Mouse (Mus musculus): ENCODE data around the gene Dnah3. TPM values are rescaled to one million over a fixed set of nuclear protein-coding genes. Genes with fewer than 3 reads are reported as not detected.

Dnah3 gene
- total RNA-seq, 1 experiment from 2014 or later: not detected

GRCm38 (mm10) chr7:119887887-119888286 is 207.2 kb downstream of the Dnah3 start:
- ATAC-seq (replicated peaks; ENCODE audit: low read depth, poor library complexity, severe bottlenecking): no peak

- no peak for ATAC-seq (replicated peaks; ENCODE audit: low read depth, poor library complexity, severe bottlenecking)
These were observed 213.9 kb downstream of the Dnah3 start for GRCm38 (mm10) chr7:119881229-119881628.

GRCm38 (mm10) chr7:119880345-119880744 is 214.7 kb downstream of the Dnah3 start:
- no peak for ATAC-seq (replicated peaks; ENCODE audit: low read depth, poor library complexity, severe bottlenecking)

- ATAC-seq (replicated peaks; ENCODE audit: low read depth, poor library complexity, severe bottlenecking): peak; percentile 58; the same call in 1 of the 2 replicates
These were observed 215.9 kb downstream of the Dnah3 start for GRCm38 (mm10) chr7:119879171-119879570.

- no peak for ATAC-seq (replicated peaks; ENCODE audit: low read depth, poor library complexity, severe bottlenecking)
These were observed 219.2 kb downstream of the Dnah3 start for GRCm38 (mm10) chr7:119875776-119876440.

GRCm38 (mm10) chr7:119873050-119873449 is 222.0 kb downstream of the Dnah3 start:
- ATAC-seq (replicated peaks; ENCODE audit: low read depth, poor library complexity, severe bottlenecking): no peak

Other genes with a start within 250 kb of the Dnah3 start
- 2.6 and 4.7 TPM in 2 replicates for gene Lyrm1, start 199.4 kb downstream of the Dnah3 start, total RNA-seq (2017)
- 3.0 and 4.0 TPM in 2 replicates for gene Dcun1d3, start 199.0 kb downstream of the Dnah3 start, total RNA-seq (2017)
- gene Tmem159, start 7.1 kb upstream of the Dnah3 start, total RNA-seq (2017): 3.6 and 5.9 TPM in 2 replicates
- not detected in 2 replicates for gene Zp2, start 50.0 kb upstream of the Dnah3 start, total RNA-seq (2017)
- not detected in 2 replicates for gene Anks4b, start 78.6 kb upstream of the Dnah3 start, total RNA-seq (2017)
- gene Crym, start 106.8 kb upstream of the Dnah3 start, total RNA-seq (2017): not detected in 2 replicates
- gene Abca14, start 108.7 kb upstream of the Dnah3 start, total RNA-seq (2017): not detected in 2 replicates
- gene Abca15, start 233.4 kb upstream of the Dnah3 start, total RNA-seq (2017): not detected in 2 replicates